Mouse (Mus musculus) neutrophil, adult 65 days (primary cell): ENCODE results near the gene Tmem19. TPM values are rescaled to one million over a fixed set of nuclear protein-coding genes. Genes with fewer than 3 reads are reported as not detected.

ENCODE experiments used
- total RNA-seq: library from RNA; stranded (reverse); gene quantifications from 2 replicates; pipeline ENCODE4 v1.2.4, GENCODE M21; 2023

Tmem19 gene
- 18.5 and 19.2 TPM in 2 replicates for total RNA-seq

DNA sequence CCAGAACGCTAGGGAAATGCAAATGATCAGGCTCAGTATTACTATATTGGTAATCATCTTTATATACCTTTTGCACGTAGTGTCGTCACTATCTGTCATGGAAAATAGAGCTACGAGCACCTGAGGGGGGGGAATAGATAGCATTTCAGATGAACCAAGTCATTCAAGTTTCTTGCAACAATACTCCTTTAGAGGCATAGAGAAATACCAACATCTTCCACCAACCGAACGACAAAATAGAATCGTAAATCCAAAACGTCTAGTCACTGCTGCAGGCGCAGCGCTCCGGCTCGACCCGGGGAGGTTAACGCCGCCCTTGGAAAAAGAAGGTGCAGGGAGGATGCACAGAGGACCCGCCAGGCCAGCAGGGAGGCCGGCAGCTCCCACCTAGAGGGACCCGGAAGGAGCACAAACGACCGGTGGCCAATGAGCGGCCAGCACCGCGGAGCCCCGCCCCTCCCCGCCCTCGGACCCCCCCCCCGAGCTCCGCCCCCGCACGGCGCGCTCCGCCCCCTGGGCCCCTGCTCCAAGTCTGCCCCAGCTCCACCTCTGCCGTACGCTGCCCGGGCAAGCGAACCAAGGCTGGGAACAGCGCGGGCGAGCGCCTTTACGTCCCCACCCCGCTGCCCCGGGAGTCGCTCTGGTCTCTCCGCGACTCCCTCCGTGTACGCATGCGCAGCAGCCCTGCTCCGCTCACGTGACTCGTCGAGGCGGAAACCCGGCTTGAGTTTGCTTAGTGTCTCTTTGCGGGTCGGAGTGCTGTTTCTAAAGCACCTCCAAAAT is at the start of gene Tmem19:
Gene Tmem19 (minus strand): TSS at position 662 of the 783 bp plus-strand sequence.

GRCm38 (mm10) chr10:115384221-115385017 is 22.1 kb upstream of the Tmem19 start, which contains the start of the genes Thap2 and Zfc3h1:
TSS of gene Thap2 (minus strand) at chr10:115384443.
TSS of gene Zfc3h1 (plus strand) at chr10:115384959.

DNA sequence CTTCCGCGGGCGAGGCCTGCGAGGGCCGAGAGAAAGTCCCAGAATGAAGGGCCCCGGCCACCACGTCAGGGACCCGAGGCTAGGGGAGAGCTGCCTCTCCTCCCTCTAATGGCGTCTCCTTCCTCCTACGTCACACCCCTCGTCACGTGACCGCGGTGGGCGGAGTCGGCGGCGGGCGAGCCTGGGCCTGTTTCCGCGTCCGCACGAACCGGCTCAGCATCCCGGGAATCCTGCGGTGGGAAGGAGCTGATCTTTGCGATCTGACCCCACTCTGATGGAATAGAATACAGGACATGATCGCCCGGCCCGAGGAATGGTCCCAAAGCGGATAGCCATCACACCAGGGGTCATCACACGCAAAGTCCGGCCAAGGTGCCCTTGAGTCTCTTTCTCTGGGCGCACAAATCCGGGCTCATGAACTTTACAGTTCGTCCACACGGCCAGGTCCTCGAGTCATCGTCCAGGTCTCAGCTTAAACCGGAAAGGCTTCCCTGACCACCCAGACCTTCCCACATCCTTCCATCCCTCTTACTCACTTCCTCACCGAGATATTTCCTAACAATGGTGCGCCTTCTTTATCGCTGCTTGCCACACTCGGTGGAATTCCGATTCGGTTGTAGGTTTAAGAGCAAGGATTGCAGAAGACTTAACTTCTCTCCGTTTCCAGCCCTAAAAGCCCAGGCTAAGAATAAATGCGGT is 46.7 kb downstream of the Tmem19 start, which contains the start of gene Rab21:
Gene Rab21 (minus strand): TSS at position 122 of the 699 bp plus-strand sequence.

Other genes with a start within 250 kb of the Tmem19 start
- not detected in 2 replicates for gene Tph2, start 177.5 kb downstream of the Tmem19 start, total RNA-seq
- gene Tbc1d15, start 111.0 kb downstream of the Tmem19 start, total RNA-seq: 173 and 243 TPM in 2 replicates
- 50.6 and 61.2 TPM in 2 replicates for gene Rab21, start 46.9 kb downstream of the Tmem19 start, total RNA-seq
- 3.8 and 4.4 TPM in 2 replicates for gene Thap2, start 21.9 kb upstream of the Tmem19 start, total RNA-seq
- 81.2 and 123 TPM in 2 replicates for gene Zfc3h1, start 22.5 kb upstream of the Tmem19 start, total RNA-seq
- not detected in 2 replicates for gene A930009A15Rik, start 207.5 kb upstream of the Tmem19 start, total RNA-seq
- gene Lgr5, start 225.3 kb upstream of the Tmem19 start, total RNA-seq: 0.27 TPM in 1 of 2 replicates, not detected in the other